Mouse (Mus musculus) retina, postnatal 1 day (tissue): ENCODE measurements around the gene Ube2e1.

ENCODE experiments used
- DNase-seq: peaks from one replicate; pipeline ENCODE4 v3.0.0-alpha.2; 2012

Gene Ube2e1

DNA sequence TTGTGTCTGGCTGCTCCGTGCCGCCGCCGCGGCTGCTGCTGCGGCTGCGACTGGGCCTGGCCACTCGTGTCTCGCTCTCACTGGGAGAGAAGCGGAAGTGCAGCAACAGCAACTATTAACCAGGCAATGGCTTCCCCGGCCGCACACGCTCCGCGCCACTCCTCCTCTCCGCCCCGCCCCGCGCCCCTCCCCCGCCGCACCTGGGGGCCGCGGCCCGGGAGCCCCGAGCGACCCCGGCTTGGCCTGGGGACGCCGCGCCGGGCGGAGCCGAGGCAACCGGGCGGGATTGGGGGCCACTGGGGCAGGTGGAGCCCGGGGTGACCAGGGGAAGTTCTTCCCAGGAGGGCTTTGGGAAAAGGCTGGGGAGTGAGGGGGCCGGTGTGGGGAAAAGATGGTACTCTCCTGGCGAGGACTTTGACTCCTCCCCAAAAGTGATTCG is at the start of gene Ube2e1:
Gene Ube2e1 (minus strand): TSS at position 167 of the 439 bp plus-strand sequence.
- DNase-seq, result peak; percentile 86

DNA sequence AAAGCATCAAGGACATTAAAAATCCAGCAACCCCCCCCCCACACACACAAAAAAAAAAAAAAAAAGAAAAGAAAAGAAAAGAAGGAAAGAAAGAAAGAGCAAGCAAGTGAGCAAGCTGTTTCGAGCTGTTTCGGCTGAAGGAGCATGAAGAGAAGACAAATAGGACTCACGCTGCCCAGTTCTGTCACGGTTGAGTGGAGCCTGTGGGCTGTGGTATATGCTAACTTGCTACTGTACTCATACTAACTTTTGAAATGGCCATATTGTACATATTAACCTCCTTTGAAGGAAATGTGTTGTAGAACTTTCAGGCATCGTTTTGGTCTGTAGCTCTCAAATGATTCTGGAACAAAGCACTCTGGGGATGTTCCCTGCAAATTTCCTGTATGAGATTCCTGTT is 48.2 kb upstream of the Ube2e1 start:
- DNase-seq, result no peak

DNA sequence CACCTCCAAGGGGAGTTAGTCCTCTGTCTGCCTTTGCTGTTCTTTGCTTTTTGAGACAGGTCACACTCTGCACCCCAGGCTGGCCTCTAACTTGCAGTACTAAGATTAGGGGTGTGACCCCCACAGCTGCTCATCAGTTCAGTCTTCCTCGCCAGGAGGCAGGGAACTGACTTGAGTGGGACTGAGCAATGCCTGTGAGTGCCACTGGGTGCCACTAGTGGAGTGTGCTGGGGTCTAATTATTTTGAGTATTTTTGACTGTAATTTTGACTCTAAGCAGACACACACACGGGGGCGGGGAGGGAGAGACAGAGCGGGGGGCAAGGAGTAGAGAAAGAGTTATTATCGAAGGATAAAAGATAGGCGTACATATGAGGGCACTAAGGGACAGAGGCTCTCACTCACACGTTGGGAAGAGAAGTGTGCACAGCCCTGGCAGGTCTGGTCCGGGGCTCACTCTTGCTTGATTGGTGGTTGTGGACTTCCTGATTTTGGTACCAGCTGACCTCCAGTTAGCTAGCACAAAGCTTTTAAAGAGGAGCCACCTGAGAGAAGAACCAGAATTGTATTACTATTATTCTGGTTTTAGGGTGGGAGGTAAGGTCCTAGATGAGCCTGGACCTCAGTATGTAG is 46.4 kb upstream of the Ube2e1 start:
- peak; percentile 32 for DNase-seq

DNA sequence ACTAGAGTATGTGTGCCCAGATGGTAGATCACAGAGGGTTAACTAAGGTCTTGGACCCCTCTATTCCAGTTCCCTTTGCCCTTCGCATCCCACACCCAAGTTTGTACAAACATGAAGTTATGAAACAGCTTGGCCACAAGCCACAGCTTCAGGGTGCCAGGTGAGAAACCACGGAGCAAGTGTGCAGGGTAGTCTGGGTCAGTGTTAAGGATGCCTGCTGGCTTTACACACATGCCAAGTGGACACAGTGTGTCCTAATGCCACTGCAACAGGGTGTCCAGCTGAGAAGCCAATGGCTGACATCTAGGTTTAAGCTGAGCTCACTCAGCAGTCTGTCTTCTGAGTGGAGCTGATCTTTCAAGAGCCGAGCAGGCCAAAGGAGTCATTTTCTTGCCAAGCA is 44.5 kb upstream of the Ube2e1 start:
- no peak for DNase-seq

DNA sequence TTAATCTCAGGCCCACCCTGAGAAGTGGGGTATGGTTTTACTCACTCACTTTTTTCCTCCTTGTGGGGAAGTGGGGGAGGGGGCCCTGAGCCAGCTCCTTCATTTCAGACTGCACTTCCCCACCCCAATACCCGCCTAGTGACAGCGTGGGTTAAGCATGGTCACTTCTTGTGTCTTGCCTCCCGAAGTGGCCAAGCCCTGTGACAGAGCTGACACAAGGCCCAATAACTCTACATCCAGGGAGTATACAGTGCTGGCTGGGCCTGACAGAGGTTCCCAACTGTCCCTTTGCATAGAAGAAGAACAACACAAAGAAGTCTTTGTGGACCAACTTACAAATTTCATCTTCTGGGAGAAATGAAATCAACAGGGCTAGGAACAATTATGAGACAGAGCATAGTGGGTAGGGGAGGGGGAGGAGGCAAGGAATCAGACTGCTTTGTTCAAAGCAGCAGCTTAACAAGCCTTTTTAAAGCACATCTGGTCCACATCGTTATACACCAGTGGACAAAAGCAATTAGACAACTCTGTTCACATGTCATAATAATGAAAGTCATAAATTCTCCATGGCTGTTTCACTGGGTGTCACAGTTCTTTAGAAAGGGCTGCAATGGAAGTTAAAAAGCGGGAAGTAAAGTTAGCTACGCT is 42.2 kb upstream of the Ube2e1 start:
- DNase-seq, result peak; percentile 76

DNA sequence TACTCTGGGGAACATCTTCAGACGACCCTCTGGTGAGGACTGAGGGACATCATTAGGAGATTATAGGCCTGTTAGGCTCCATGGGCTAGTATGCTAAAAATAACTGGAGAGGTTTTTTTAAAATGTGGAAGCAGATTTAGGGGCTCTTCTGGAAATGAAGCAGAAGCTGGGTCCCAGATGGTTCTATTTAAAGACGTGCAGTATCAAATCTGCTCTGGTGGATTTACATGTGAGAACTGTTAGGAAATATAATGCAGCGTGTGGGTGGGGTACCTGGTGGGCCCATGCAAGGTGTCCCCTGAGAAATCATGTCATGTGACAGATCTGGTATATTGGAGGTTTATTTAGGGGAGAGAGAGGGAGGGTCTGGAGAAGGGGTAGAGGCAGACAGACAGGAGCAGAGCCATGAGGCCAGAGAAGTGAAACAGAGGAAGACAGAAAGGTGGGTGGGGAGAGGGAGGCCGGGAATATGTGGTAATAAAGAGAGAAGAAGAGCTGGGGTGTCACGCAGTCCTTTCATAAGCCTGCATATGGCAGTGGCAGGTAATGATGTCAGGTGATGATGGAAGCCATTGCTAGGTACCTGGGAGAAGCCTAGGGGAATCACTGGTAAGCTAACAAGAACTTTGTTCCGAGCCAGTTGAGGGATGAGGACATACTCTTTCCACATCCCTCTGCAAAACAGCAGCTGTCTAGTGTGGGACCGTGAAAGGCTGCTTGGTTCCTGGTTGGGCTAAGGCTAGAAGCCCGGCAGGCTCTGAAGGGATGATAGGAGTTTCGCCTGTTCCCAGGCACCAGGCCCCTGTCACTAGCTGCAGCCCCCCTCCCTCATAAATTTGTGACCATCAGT is 41.3 kb upstream of the Ube2e1 start:
- DNase-seq, result no peak

DNA sequence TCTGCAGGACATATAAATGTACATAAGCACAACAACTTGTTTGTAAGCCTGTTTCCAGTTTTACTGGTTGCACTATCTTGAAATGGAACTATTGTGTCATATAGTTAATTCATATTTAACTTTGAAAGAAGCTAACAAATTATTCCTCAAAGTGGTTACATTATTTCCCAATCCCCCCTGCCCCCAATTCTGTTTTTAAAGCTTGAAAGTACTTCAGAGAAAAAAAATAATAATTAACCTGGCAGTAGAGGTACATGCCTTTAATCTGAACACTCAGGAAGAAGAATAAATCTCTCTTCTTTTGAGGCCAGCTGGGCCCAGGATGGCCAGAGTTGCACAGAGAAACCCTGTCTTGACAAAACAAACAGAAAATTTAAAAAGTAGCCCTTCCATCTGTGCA is 37.4 kb upstream of the Ube2e1 start:
- DNase-seq, result no peak

DNA sequence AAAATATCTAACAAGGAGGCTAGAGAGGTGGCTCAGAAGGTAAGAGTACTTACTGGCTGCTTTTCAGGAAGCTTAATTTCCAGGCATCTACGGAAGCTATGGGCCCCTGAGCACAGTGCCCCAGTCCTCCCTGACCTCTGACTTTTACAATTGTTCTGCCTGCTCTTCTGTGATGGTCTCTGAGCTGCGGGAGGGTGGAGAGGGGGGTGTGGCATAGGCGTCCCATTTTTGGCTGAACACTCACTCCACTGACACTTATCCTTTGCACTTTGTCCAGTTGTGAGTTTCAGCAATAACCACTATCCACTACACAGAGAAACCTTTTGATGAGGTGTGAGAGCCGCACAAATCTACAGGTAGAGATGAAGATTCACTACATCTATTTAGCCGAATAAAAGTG is 35.4 kb upstream of the Ube2e1 start:
- no peak for DNase-seq

DNA sequence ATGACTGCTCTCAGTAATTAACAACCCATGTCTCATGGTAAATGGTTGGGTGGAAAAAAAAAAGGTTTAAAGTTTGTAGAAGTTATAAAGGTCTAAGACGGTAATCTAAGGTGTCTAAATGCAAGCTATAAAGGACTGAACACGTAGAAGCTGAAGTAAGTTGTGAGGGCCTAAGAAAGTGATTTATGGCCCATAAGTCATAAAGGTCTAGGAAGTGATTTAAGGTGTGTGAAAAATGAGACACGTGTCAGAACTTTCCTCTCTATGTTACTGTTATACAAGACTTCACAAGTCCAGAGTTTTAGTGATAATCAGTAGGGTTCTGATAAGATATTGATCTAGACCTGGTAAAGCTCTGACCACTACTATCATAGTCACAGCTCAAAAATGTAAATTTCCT is 32.7 kb upstream of the Ube2e1 start:
- no peak for DNase-seq

DNA sequence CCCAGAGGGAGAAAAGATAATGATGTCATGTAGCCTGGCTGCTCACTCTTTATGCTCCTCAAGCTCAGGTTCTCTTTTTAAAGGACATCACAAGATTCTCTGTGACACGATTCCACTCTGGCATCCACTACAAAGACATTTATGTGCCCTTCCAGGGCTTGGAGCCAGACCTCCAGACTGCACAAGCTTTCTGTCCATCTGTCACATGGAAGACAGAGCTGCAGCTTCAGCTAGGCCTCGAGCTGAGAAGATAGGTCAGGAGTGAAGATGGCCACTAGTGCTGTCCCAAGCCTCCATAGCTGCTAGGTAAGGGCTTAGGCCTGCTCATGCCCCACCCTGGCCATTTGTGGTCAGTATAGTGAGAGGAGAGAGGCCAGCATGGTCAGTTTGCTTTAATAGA is 24.8 kb upstream of the Ube2e1 start:
- DNase-seq, result no peak

DNA sequence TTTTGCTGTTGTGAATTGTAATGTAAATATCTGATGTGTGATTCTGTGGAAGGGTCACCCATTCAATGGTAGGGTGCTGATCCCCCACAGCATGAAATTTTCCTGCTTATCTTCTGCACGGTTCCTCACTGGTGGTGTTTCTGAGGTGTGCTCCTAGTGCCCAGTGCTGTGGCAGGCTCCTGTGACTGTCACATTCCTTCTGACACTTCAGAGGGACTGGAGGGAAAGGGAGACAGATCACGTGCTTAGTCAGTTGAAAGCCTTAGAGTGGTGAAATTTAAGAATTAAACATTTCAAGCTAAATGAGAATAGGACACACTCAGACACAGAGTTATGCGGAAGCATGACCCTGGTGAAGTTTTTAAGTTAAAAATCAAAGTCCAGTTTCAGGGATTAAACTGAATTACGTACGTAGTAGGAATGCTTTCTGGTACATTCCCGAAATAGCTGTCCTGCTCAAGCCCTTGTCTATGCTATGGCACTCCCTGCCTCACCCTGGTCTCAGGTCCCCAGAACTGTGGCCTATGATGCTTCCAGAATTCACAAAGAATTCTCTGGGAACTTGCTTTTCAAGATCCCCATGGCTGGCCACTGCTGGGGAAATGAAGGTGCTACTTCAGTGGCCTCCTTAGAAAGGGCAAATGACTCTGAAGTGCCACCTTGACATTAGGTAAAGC is 24.0 kb upstream of the Ube2e1 start:
- no peak for DNase-seq

DNA sequence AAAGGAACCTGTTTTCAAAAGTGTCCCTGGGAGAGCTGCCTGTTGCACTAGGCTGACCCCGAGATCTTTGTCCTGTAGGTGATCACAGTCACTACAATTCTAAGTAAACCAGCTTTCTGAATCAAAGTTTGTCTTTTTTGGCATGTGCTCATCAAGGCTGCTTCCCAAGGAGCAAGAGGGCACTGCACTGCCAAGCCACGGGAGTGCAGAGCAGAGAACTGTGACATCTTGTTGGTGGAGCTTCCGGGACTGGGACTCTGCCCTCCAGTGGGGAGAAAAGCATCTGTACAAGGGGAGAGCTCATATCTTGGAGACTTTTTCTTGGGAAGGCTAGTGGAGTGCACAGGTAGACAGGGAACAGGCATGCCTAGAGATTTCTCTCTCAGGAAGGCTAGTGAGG is 21.9 kb upstream of the Ube2e1 start:
- DNase-seq, result no peak

DNA sequence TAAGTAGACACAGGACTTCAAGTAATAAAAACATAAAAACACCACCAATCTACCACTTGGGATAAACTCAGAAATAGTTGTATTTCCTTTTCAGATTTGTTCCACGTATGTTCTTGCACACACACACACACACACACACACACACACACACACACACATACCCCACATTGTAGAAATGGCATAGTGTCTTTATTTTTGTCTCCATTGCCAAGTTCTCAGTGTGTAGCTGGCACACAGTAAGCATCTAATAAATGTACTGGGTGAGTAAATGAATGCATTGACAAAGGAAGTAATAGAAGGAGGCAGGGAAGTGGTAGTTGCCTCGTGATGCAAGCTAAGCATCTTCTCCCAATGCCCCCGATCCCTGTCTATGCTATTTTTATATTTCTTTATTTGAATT is 21.3 kb upstream of the Ube2e1 start:
- DNase-seq, result no peak

DNA sequence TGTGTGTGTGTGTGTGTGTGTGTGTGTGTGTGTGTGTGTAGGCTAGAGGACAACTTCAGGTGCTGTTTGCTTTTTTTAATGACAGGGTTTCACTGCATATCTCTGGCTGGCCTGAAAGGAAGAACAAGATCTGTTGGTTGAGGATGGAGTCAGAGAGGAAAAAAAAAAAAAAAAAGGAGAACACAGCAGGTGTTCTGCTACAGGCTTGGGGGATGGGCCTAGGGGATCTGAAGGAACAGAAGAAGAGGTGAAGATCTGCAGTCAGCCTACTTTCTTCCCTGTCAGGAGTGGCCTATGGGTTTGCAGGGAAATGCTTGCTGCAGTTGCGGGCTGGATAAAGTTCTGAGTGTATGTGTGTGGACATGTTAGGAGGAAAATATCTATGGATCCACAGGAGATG is 19.0 kb upstream of the Ube2e1 start:
- DNase-seq, result no peak

DNA sequence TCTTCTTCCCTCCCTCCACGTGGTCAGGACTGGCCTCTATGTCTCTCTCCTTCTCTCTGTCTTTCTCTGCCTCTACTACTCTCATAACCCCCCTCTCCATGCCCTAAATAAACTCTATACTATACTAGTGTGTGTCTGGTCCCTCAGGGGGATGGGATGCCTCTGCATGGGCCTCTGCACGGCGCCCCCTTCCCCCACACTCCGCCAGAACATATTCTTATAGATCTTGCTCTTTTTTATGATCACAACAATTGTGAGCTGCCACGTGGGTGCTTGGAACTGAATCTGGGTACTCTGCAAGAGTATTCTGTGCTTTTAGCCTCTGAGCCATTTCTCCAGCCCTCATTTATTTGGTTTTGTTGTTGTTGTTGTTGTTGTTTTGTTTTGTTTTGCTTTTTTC is 18.2 kb upstream of the Ube2e1 start:
- DNase-seq, result no peak

DNA sequence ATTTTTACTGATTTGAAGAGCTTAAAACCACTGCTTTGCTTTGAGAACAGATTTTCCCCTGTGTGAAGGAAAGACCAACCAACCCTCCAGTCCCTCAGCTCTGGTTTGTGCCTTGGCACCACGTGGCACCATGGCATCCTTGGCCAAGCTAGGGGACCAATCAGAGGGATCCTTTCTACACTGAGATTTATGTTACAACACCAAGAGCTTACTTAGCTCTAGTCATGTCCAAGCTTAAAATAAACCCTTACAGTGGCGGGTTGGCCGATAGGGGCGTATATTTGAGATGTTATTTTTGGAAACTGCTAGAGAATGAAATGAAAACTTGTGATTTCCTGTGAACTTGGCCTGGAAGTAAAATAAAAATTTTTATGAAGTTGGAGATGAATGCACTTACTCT is 11.9 kb upstream of the Ube2e1 start:
- DNase-seq, result no peak

DNA sequence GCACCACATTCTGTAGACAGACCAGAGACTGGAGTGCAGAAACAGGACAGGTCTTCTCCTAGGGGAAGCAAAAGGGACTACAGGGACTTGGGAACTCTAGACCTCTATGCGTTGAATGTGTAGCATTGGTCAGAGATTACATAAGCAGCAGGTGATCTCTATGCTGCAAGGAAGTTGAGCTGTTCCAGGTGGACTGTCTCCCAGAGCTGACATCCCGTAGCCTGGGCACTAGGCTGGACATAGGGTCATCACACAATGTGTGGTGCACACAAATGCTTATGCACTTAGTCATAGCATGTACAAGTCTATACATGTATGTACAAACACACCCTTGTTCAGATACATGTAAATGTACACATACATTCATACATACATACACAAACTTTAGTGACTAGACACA is 11.1 kb upstream of the Ube2e1 start:
- no peak for DNase-seq

DNA sequence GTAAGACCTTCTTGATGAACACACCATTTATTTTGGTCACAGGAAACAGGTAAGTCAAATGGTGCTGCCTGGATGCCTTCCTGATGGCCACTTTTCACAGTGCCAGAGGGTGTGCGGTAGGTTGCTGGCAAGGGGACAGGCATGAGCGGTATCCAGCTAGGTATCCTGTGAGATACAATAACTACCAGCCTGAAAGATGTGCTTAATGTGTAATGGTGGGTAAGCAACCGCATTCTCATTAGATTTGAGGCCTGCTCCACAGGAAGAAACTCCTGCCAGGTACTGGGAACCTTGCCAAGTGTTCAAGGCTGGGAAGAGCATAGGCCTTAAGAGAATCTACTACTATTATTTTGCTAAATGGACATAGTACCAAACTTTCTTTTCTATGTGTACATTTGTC is 9.4 kb upstream of the Ube2e1 start:
- DNase-seq, result no peak

DNA sequence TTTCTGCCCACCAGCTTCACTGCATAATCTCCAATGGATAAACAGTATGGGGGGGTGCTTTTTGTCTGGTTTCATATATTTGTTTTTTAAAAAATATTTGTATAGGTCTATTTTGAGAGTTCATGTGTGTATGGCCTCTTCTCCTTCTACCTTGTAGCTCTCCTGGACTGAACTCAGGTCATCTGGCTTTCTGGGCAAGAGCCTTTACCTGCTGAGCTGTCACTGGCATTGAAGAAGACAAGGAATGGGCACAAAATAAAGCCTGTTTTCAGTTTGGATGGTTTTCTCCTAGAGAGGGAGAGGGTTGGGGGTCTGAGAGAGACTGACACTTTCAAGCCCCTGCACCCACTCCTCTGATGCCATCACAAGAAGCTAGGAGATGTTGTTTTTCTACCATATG is 4.4 kb upstream of the Ube2e1 start:
- no peak for DNase-seq

DNA sequence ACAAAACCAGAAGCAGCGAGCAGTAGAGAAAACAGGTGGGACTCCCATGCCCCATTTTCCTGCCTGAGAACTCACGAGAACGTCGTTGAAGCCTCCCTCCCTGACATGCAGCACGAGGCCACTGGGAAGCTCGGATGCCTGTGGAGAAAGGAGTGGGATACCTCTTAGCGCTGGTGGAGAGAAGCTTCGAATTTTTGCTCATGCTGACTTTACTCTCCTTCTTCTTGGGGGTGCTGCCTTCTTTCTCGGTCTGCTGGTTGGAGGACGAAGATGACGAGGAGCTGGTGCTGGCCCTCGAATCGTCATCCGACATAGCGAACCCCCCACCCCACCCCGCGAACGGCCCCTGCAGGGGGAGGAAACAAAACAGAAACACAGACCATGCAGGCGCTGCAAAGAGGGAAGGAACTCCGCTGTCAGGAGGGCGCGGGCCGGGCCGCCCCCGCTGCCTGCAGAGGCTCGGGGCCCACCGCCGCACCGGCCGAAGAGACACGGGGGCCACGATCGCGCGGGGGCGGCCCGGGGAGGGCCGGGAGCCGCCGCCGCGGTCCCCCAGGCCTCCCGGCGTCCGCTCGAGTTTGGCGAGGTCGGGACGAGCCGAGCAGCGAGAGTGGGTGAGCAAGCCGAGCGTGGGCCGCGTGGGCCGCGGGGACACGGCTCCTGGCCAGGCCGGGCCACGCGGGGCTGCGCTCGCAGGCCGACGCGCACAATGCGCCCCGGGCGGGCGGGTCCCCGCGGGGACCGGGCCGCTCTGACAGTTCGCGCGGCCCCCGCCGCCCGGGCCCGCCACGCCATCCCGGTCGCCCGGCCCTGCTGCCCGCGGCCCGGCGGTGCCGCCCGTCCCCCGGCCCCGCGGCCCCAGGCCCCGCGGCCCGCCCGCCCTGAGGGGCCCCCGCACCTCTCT is 618 bp downstream of the Ube2e1 start:
- DNase-seq, result peak; percentile 60

DNA sequence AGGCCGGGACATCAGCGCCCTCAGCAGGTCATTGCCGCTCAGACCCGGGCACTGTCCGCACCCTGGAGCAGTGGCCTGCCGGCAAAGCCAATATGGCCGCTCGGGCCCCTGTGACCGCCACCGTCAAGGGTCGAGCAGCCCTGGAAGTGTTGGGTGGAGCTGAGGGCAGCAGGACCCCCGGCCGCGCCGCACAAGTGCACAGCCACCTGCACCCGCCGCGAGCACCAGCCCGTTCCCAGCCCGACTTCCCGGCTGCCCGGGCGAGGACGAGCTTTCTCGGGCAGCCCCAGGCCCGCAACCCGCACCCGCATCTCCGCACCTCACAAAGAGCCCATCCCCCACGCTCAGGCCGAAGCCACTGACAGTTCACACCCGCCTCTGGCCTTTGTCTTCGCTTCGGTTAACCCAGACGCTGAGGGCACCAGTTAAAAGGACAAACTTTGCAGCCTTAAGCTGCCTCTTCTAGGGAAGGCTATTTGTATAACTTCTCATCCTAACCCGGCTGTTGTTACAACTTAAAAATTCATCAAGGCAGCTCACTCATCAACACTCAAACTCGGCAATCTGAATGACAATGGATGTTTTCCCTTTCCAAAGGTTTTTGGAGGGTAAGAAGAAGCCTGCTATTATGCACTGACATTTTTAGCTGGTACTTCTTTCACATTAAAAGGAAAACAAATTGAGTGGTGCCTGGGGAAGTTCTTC is 4.5 kb downstream of the Ube2e1 start:
- DNase-seq, result peak; percentile 70
